Mouse (Mus musculus) forebrain, embryonic 14.5 days (tissue): Measurements from ENCODE around the gene Def8. TPM values are rescaled to one million over a fixed set of nuclear protein-coding genes. Genes with fewer than 3 reads are reported as not detected.
"Not testable (repeated sequence)": the region's sequence is repeated elsewhere in the genome, so short reads cannot be mapped to it uniquely, and the experiment has no call there.

Source experiments
- ATAC-seq: fragments of 200-750 bp; cut with Nextera tagmentation; 2 replicates; pipeline ENCODE4 v1.8.0; 2017; ENCODE audit warnings: mild to moderate bottlenecking, moderate library complexity
- DNase-seq: peaks from one replicate; pipeline ENCODE4 v3.0.0-alpha.2; 2015; ENCODE audit warnings: low spot score
- H3K27ac ChIP-seq: fragments of 300-500 bp; sonication (generic); 2 replicates; pipeline ENCODE4 v1.5.1; 2014; ENCODE audit warnings: low read depth, mild to moderate bottlenecking, control low read depth, low read length, moderate library complexity
- H3K27me3 ChIP-seq: fragments of 300-500 bp; sonication (generic); replicated peaks from 2 replicates; pipeline ENCODE4 v1.6.1; 2014; ENCODE audit warnings: low read length, control low read depth, mixed read lengths; ENCODE audit not compliant: control insufficient read depth, insufficient read depth
- H3K36me3 ChIP-seq: fragments of 300-500 bp; sonication (generic); 2 replicates; pipeline ENCODE4 v1.6.1; 2014; ENCODE audit warnings: low read length, control low read depth; ENCODE audit not compliant: control insufficient read depth, insufficient read depth
- H3K4me1 ChIP-seq: fragments of 300-500 bp; sonication (generic); 2 replicates; pipeline ENCODE4 v1.6.1; 2014; ENCODE audit warnings: antibody characterized with exemption, low read length, control low read depth; ENCODE audit not compliant: control insufficient read depth, insufficient read depth
- H3K4me2 ChIP-seq: fragments of 300-500 bp; sonication (generic); 2 replicates; pipeline ENCODE4 v1.6.1; 2014; ENCODE audit warnings: mild to moderate bottlenecking, control low read depth, low read length
- H3K4me3 ChIP-seq: fragments of 300-500 bp; sonication (generic); 2 replicates; pipeline ENCODE4 v1.5.1; 2014; ENCODE audit warnings: low read depth, low read length, control low read depth
- H3K9ac ChIP-seq: fragments of 300-500 bp; sonication (generic); 2 replicates; pipeline ENCODE4 v1.6.1; 2014; ENCODE audit warnings: mild to moderate bottlenecking, low read length, control low read depth, moderate library complexity
- H3K9me3 ChIP-seq: fragments of 300-500 bp; sonication (generic); replicated peaks from 2 replicates; pipeline ENCODE4 v1.6.1; 2016; ENCODE audit warnings: low read length, control low read depth, mixed read lengths; ENCODE audit not compliant: control insufficient read depth
- WGBS: fragments of 180-500 bp; shearing (Covaris S2); extraction: QIAGEN DNeasy Blood & Tissue Kit; methylation state at CpG from one replicate; pipeline ENCODE4 v1.1.7; 2014; 5-methylcytosine and 5-hydroxymethylcytosine counted together
- polyA plus RNA-seq: library from polyadenylated mRNA; unstranded; fragments of >200 nt; fragmentation: Nextera tagmentation; extraction: Ambion mirVana; gene quantifications from 2 replicates; pipeline ENCODE4 v1.2.1, GENCODE M21; 2014

Gene Def8
- polyA plus RNA-seq, 1 experiment from 2014 or later, result 44.3 TPM

DNA sequence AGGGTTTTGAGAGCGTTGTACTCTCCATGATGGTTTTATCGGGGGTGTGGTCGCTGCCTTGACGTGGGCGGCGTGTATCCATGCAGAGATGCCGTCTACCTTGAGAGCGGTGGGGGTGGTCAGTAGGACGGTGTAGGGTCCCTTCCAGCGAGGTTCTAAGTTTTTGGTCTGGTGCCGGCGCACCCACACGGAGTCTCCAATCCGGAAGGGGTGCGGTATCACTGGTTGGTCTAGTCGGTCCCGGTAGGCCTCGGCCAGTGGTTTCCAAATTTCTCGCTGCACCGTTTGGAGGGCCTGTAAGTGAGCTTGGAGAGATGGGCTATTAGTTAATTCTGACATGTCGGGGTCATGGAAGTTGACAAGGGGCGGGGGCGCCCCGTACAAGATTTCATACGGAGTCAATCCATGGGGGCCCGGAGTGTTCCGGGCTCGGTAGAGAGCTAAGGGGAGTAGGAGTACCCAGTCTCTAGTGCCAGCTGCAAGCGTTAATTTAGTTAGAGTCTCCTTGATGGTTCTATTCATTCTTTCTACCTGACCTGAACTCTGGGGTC lies 5.1 kb downstream of the Def8 start:
- DNase-seq (no peak), ATAC-seq (no peak)
- Histone ChIP-seq H3K27ac (no peak overlapping the region), H3K4me2 (no peak overlapping the region), H3K9me3 (peaks cover 36% of the 10 kb centered on the region), H3K4me1 (no peaks in the 10 kb centered on the region), H3K4me3 (no peak overlapping the region), H3K9ac (no peak overlapping the region), H3K36me3 (0 out of 2 replicates have a peak, but pooled peaks cover 3% of the 10 kb centered on the region), H3K27me3 (no peaks in the 10 kb centered on the region)
- WGBS, result 97% methylated on average over 29 of the region's 29 CpGs

DNA sequence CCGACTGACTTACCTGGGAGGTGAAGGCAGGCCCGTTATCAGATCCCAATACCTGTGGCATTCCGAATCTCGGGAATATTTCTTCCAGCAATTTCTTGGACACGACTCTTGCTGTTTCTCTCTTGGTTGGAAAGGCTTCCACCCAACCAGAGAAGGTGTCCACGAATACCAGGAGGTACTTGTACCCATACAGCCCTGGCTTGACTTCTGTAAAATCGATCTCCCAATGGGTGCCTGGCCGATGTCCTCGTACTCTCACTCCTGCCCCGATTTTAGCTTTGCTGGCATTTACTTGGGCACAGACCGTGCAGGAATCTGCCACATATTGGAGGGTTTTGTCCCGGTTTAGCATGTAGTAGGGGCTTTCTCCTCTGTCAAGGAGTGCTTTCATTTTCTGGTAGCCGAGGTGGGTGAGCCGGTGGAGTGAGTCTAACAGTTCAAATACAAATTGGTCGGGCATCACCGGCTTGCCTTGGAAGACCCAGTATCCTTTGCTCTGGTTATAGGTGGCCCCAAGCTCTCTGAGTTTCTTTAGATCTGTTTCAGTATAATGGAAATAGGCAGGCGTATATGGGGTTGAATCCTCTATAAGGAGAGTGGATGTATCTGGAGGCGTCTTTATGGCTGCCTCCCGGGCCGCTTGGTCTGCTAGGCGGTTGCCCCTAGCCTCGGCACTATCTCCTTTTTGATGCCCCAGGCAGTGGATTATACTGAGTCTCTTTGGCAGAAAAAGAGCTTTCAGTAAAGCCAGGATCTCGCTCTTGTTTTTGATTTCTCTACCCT lies 5.8 kb downstream of the Def8 start:
- Histone ChIP-seq H3K9me3 (peaks cover 36% of the 10 kb centered on the region), H3K36me3 (no peaks in the 10 kb centered on the region), H3K27ac (no peak overlapping the region), H3K27me3 (no peaks in the 10 kb centered on the region), H3K4me3 (no peak overlapping the region), H3K4me1 (no peaks in the 10 kb centered on the region), H3K9ac (no peak overlapping the region), H3K4me2 (no peak overlapping the region)
- ATAC-seq (no peak), DNase-seq (no peak)
- 95% methylated on average over 23 of the region's 23 CpGs for WGBS

DNA sequence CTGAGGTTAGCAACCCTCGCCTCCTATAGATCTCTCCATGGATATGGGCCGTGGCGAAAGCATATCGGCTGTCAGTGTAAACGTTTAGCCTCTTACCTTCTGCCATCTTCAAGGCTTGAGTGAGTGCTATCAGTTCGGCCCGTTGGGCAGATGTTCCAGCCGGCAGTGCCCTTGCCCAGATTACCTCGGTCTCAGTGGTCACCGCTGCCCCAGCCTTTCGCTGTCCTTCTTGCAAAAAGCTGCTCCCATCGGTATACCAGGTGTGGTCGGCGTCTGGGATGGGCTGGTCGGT lies 6.3 kb downstream of the Def8 start:
- not testable (repeated sequence) for ATAC-seq, H3K27me3 ChIP-seq, H3K4me1 ChIP-seq, H3K27ac ChIP-seq, DNase-seq, H3K9ac ChIP-seq, H3K4me2 ChIP-seq, H3K4me3 ChIP-seq, H3K36me3 ChIP-seq
- H3K9me3 ChIP-seq, result peaks cover 39% of the 10 kb centered on the region
- WGBS, result 97% methylated on average over 15 of the region's 15 CpGs

DNA sequence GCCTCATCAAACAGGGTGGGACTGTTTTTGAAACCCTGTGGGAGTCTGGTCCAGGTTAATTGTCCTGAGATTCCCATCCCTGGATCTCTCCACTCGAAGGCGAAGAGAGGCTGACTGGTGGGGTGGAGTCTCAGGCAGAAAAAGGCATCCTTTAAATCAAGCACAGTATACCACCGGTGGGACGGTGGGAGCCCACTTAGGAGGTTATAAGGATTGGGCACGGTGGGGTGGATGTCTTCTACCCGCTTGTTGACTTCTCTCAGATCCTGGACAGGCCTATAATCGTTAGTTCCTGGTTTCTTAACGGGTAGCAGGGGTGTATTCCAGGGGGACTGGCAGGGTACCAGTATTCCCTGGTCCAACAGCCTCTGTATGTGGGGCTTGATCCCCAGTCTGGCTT lies 7.6 kb downstream of the Def8 start:
- WGBS, result 89% methylated on average over 8 of the region's 8 CpGs
- not testable (repeated sequence) for H3K4me1 ChIP-seq, DNase-seq, H3K36me3 ChIP-seq, H3K4me3 ChIP-seq, H3K9ac ChIP-seq, H3K27me3 ChIP-seq, ATAC-seq, H3K27ac ChIP-seq, H3K4me2 ChIP-seq
- H3K9me3 ChIP-seq, result peaks cover 39% of the 10 kb centered on the region

DNA sequence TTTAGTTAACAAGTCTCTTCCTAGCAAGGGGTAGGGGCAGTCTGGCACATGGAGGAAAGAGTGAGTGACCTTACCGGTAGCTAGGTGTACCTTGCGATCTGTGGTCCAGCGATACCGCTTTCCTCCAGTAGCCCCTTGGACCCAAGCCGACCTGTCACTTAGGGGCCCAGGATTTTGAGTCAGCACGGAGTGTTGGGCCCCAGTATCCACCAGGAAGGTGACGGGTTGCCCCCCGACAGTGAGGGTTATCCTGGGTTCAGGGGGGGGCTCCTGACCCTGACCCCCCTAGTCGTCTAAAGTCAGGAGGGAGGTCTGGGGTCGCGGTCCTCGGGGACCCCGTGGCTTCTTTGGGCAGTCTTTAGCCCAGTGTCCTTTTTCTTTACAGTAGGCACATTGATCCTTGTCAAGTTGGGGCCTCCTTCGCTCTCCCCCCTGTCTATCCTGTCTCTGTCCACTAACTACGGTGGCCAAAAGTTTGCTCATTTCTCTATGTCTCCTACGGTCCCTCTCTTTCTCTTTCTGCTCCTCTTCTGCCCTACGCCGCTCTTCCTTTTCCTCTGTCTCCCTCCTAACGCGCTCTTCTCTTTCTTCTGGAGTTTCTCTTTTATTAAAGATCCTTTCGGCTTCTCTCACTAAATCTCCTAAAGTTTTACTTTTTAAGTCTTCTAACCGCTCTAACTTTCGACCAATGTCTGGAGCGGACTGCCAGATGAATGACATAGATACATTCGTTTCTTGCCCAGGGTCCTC lies 8.5 kb downstream of the Def8 start:
- Histone ChIP-seq H3K36me3 (no peaks in the 10 kb centered on the region), H3K4me1 (no peaks in the 10 kb centered on the region), H3K27ac (no peak overlapping the region), H3K4me3 (no peak overlapping the region), H3K27me3 (no peaks in the 10 kb centered on the region), H3K9me3 (peaks cover 33% of the 10 kb centered on the region), H3K4me2 (no peak overlapping the region), H3K9ac (no peak overlapping the region)
- DNase-seq, result no peak
- 96% methylated on average over 25 of the region's 25 CpGs for WGBS
- no peak for ATAC-seq

DNA sequence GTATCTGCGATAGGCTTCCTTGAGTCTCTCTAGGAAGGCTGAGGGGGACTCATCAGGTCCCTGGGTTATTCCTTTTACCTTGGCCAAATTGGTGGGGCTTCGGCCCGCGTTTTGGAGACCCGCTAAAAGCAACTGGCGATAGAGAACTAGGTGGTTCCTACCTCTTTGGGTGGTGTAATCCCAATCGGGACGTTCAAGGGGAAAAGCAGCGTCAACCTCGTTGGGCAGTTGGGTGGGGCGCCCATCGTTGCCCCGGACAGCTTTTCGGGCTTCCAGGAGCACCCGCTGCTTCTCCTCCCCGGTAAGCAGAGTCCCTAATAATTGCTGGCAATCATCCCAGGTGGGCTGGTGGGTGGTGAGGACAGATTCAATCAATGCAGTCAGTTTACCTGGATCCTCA lies 9.1 kb downstream of the Def8 start:
- Histone ChIP-seq H3K4me2 (no peak overlapping the region), H3K27me3 (no peaks in the 10 kb centered on the region), H3K36me3 (no peaks in the 10 kb centered on the region), H3K27ac (no peak overlapping the region), H3K4me1 (no peaks in the 10 kb centered on the region), H3K4me3 (no peak overlapping the region), H3K9me3 (peaks cover 28% of the 10 kb centered on the region), H3K9ac (no peak overlapping the region)
- no peak for ATAC-seq
- 94% methylated on average over 16 of the region's 16 CpGs for WGBS
- no peak for DNase-seq

DNA sequence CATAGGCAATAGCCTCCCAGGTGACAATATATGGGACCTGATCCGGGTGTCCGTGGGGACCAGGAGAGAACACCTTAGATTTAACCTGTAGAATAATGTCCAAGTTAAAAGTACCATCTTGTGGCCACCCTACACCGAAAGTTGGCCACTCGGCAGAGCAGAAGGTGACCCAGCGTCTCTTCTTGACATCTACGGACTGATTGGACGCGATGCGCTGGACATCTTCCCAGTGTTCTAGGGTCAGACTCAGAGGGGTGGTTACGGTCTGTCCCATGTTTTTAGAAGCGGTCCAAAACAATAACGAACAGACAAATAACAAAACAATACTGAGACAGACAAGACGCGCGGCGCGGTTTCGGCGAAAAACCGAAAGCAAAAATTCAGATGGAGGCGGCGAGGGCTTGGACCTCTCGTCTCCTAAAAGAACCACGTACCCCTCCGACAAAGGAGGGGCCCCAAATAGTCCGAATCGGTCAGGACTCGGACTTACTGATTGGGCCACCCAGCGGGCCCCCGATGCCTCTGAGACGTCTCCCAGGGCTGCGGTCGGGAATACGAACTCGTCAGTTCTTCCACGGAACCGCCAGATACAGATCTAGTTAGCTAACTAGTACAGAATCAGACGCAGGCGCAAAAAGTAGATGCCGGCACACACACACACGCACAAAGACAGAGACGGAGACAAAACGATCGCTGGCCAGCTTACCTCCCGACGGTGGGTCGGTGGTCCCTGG lies 10.1 kb downstream of the Def8 start:
- H3K27ac ChIP-seq, H3K4me1 ChIP-seq, H3K27me3 ChIP-seq, ATAC-seq, H3K9ac ChIP-seq, H3K36me3 ChIP-seq, H3K4me3 ChIP-seq, H3K4me2 ChIP-seq, DNase-seq: not testable (repeated sequence)
- WGBS, result 98% methylated on average over 44 of the region's 47 CpGs
- H3K9me3 ChIP-seq, result peaks cover 19% of the 10 kb centered on the region

DNA sequence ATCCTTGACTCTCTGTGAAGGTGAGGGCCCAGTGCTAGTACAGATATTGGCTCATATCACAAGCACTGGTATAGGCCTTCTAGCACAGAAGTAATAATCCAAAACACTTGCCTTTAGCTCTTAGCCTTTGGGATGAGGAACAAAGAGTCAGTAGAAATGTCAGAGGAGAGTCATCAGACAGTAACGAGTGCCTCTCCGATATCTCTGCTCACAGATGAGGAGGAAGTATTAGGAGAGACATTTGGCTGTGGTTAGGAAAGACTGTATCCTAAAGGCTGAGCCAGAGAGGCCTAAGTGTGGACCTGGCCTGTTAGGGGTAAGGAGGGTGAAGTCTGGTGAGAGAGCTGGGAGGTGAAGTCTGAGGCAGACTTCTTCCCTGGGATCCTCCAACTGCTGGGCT lies 18.5 kb downstream of the Def8 start:
- H3K27me3 ChIP-seq, result no peaks in the 10 kb centered on the region
- ATAC-seq, result no peak
- 0 out of 2 replicates have a peak, but pooled peaks cover 3% of the 10 kb centered on the region for H3K36me3 ChIP-seq
- WGBS, result 97% methylated on average over 2 of the region's 2 CpGs
- no peak overlapping the region for H3K9ac ChIP-seq
- no peak for DNase-seq
- peaks cover 5% of the 10 kb centered on the region for H3K4me1 ChIP-seq
- H3K4me2 ChIP-seq, result no peak overlapping the region
- H3K9me3 ChIP-seq, result no peaks in the 10 kb centered on the region
- no peak overlapping the region for H3K4me3 ChIP-seq
- no peak overlapping the region for H3K27ac ChIP-seq
